Comparison of ENCODE assay signal across 8 mouse cellular contexts in genomic region chr1:181022265-181022664, GRCm38 (mm10). TPM values are rescaled to one million over a fixed set of nuclear protein-coding genes. Genes with fewer than 3 reads are reported as not detected.
DNase-seq lines count a peak whose midpoint lies in the region; ATAC-seq and TF ChIP-seq lines count a peak whose summit lies in the region.

No protein-coding gene starts in this region.

- H3K9me3 ChIP-seq in midbrain, embryonic 13.5 days: no peaks in the 10 kb centered on the region
- no peaks in the 10 kb centered on the region for H3K9me3 ChIP-seq in midbrain, embryonic 11.5 days (ENCODE audit: control insufficient read depth, low read length)
- H3K9me3 ChIP-seq in intestine, postnatal 0 days (ENCODE audit: control insufficient read depth): no peaks in the 10 kb centered on the region
- H3K9me3 ChIP-seq in midbrain, embryonic 14.5 days (ENCODE audit: control insufficient read depth, low read length): no peaks in the 10 kb centered on the region

- H3K9ac ChIP-seq in midbrain, embryonic 13.5 days (replicated peaks): no peak overlapping the region
- H3K9ac ChIP-seq in midbrain, embryonic 11.5 days (ENCODE audit: low read length): no peak overlapping the region
- no peak overlapping the region for H3K9ac ChIP-seq in intestine, postnatal 0 days (ENCODE audit: low read depth, low read length)
- H3K9ac ChIP-seq in midbrain, embryonic 14.5 days (replicated peaks; ENCODE audit: low read length): no peak overlapping the region

- H3K27ac ChIP-seq in midbrain, embryonic 13.5 days: no peak overlapping the region
- no peak overlapping the region for H3K27ac ChIP-seq in midbrain, embryonic 11.5 days (ENCODE audit: low read depth, low read length)
- no peak overlapping the region for H3K27ac ChIP-seq in intestine, postnatal 0 days (ENCODE audit: low read depth, low read length)
- no peak overlapping the region for H3K27ac ChIP-seq in midbrain, embryonic 14.5 days (replicated peaks; ENCODE audit: low read depth, low read length)

- no peaks in the 10 kb centered on the region for H3K36me3 ChIP-seq in midbrain, embryonic 13.5 days
- H3K36me3 ChIP-seq in midbrain, embryonic 11.5 days (ENCODE audit: control insufficient read depth, insufficient read depth, low read length): no peaks in the 10 kb centered on the region
- no peaks in the 10 kb centered on the region for H3K36me3 ChIP-seq in intestine, postnatal 0 days (ENCODE audit: control insufficient read depth, insufficient read depth)
- H3K36me3 ChIP-seq in midbrain, embryonic 14.5 days (ENCODE audit: control insufficient read depth, insufficient read depth, low read length): no peaks in the 10 kb centered on the region

- H3K4me3 ChIP-seq in midbrain, embryonic 13.5 days (replicated peaks): no peak overlapping the region
- H3K4me3 ChIP-seq in midbrain, embryonic 11.5 days (ENCODE audit: low read depth, low read length): no peak overlapping the region
- no peak overlapping the region for H3K4me3 ChIP-seq in intestine, postnatal 0 days (ENCODE audit: low read depth, low read length)
- H3K4me3 ChIP-seq in midbrain, embryonic 14.5 days (replicated peaks; ENCODE audit: low read depth, low read length): no peak overlapping the region

- peaks cover 10% of the 10 kb centered on the region; the same call in 1 of the 2 replicates for H3K27me3 ChIP-seq in midbrain, embryonic 13.5 days
- H3K27me3 ChIP-seq in midbrain, embryonic 11.5 days (ENCODE audit: control insufficient read depth, insufficient read depth, low read length): no peaks in the 10 kb centered on the region
- H3K27me3 ChIP-seq in intestine, postnatal 0 days (replicated peaks; ENCODE audit: control insufficient read depth, insufficient read depth, low read length): 0 out of 2 replicates have a peak, but pooled peaks cover 5% of the 10 kb centered on the region
- H3K27me3 ChIP-seq in midbrain, embryonic 14.5 days (ENCODE audit: control insufficient read depth, insufficient read depth, low read length): no peaks in the 10 kb centered on the region

- H3K4me2 ChIP-seq in midbrain, embryonic 13.5 days (replicated peaks): no peak overlapping the region
- H3K4me2 ChIP-seq in midbrain, embryonic 11.5 days: no peak overlapping the region
- no peak overlapping the region for H3K4me2 ChIP-seq in intestine, postnatal 0 days (replicated peaks; ENCODE audit: low read depth)
- no peak overlapping the region for H3K4me2 ChIP-seq in midbrain, embryonic 14.5 days (ENCODE audit: low read length)

- no peak for DNase-seq in midbrain, embryonic 11.5 days (ENCODE audit: low spot score, missing footprints)
- peak; percentile 66 for DNase-seq in adrenal gland, adult 8-10 months
- peak; percentile 62 for DNase-seq in embryo, embryonic 9.5 days (ENCODE audit: extremely low spot score)
- peak; percentile 60 to 66 for DNase-seq in left cerebral cortex, postnatal 14 days (ENCODE audit: low spot score in 2 of 2)
- DNase-seq in midbrain, embryonic 14.5 days: peak; percentile 61
- DNase-seq in thymus, postnatal 10 days (ENCODE audit: low spot score in 2 of 2): peak; percentile 80 to 91

- H3K4me1 ChIP-seq in midbrain, embryonic 13.5 days (replicated peaks): peaks cover 2% of the 10 kb centered on the region
- H3K4me1 ChIP-seq in midbrain, embryonic 11.5 days (ENCODE audit: control insufficient read depth, insufficient read depth, low read length): no peaks in the 10 kb centered on the region
- no peaks in the 10 kb centered on the region for H3K4me1 ChIP-seq in intestine, postnatal 0 days (replicated peaks; ENCODE audit: control insufficient read depth, insufficient read depth, low read length)
- no peaks in the 10 kb centered on the region for H3K4me1 ChIP-seq in midbrain, embryonic 14.5 days (ENCODE audit: control insufficient read depth, insufficient read depth, low read length)

- WGBS in midbrain, embryonic 13.5 days: 15% methylated on average over 1 of the region's 1 CpGs
- WGBS in midbrain, embryonic 11.5 days: 21% methylated on average over 1 of the region's 1 CpGs
- 3% methylated on average over 1 of the region's 1 CpGs for WGBS in intestine, postnatal 0 days
- 12% methylated on average over 1 of the region's 1 CpGs for WGBS in midbrain, embryonic 14.5 days

- intact Hi-C loops in left cerebral cortex, postnatal 14 days (cut with DNase I): no loop called here

- ATAC-seq in midbrain, embryonic 13.5 days: peak; percentile 45; the same call in 1 of the 2 replicates
- ATAC-seq in midbrain, embryonic 11.5 days (ENCODE audit: low FRiP score): no peak
- peak; percentile 54 for ATAC-seq in intestine, postnatal 0 days
- no peak for ATAC-seq in midbrain, embryonic 14.5 days (ENCODE audit: low FRiP score, low TSS enrichment)

- peak; percentile 89 for TF ChIP-seq CTCF in intestine, postnatal 0 days (IDR thresholded peaks at IDR 0.05; ENCODE audit: low read depth)

RNA-seq across cellular contexts. Expression of gene Ephx1, which starts 1.6 kb away (rescaled TPM):
- 2.0 and 2.6 TPM in 2 replicates for polyA plus RNA-seq in midbrain, embryonic 13.5 days (2015; fragmentation: Nextera tagmentation; extraction: Ambion mirVana)
- polyA plus RNA-seq in midbrain, embryonic 11.5 days (2014; fragmentation: Nextera tagmentation; extraction: Ambion mirVana): 0.87 and 1.6 TPM in 2 replicates
- 100 to 1,000 TPM; 324 to 382 (median 360) TPM for total RNA-seq in adrenal gland, adult 8-10 months (2022)
- polyA plus RNA-seq in intestine, postnatal 0 days (2015; fragmentation: Nextera tagmentation; extraction: Ambion mirVana): 4.3 and 4.9 TPM in 2 replicates
- total RNA-seq in left cerebral cortex, postnatal 14 days (2021): 10 to 100 TPM; 17.0 to 19.1 TPM
- 2.7 and 3.2 TPM in 2 replicates for polyA plus RNA-seq in midbrain, embryonic 14.5 days (2014; fragmentation: Nextera tagmentation; extraction: Ambion mirVana)

RNA-seq across cellular contexts. Expression of gene 9130409I23Rik, which starts 28.8 kb away (rescaled TPM):
- 0.08 TPM in 1 of 2 replicates, not detected in the other for polyA plus RNA-seq in midbrain, embryonic 13.5 days (2015; fragmentation: Nextera tagmentation; extraction: Ambion mirVana)
- 0.08 TPM in 1 of 2 replicates, not detected in the other for polyA plus RNA-seq in midbrain, embryonic 11.5 days (2014; fragmentation: Nextera tagmentation; extraction: Ambion mirVana)
- not detected for total RNA-seq in adrenal gland, adult 8-10 months (2022)
- polyA plus RNA-seq in intestine, postnatal 0 days (2015; fragmentation: Nextera tagmentation; extraction: Ambion mirVana): 0.09 TPM in 1 of 2 replicates, not detected in the other
- not detected for total RNA-seq in left cerebral cortex, postnatal 14 days (2021)
- polyA plus RNA-seq in midbrain, embryonic 14.5 days (2014; fragmentation: Nextera tagmentation; extraction: Ambion mirVana): not detected in 2 replicates

Comparison
In these comparisons a context has a peak if more than half of its experiments do, and no peak if none do; other contexts are left out.
1. ATAC-seq: peak in midbrain, embryonic 13.5 days (single experiment) and intestine, postnatal 0 days (single experiment); none in midbrain, embryonic 11.5 days (single experiment) and midbrain, embryonic 14.5 days (single experiment).